Mouse (Mus musculus) cerebral cortex, adult 2 months (tissue): Measurements from ENCODE around the gene Mapk8ip1.

Source experiments
- WGBS: fragments of 180-500 bp; shearing (Covaris S2); methylation state at CpG from one replicate; pipeline ENCODE4 v1.1.7; 2018; 5-methylcytosine and 5-hydroxymethylcytosine counted together

The Mapk8ip1 gene

GRCm38 (mm10) chr2:92373437-92373813 lies 27.6 kb downstream of the Mapk8ip1 start:
- 72% methylated on average over 11 of the region's 11 CpGs for WGBS

DNA sequence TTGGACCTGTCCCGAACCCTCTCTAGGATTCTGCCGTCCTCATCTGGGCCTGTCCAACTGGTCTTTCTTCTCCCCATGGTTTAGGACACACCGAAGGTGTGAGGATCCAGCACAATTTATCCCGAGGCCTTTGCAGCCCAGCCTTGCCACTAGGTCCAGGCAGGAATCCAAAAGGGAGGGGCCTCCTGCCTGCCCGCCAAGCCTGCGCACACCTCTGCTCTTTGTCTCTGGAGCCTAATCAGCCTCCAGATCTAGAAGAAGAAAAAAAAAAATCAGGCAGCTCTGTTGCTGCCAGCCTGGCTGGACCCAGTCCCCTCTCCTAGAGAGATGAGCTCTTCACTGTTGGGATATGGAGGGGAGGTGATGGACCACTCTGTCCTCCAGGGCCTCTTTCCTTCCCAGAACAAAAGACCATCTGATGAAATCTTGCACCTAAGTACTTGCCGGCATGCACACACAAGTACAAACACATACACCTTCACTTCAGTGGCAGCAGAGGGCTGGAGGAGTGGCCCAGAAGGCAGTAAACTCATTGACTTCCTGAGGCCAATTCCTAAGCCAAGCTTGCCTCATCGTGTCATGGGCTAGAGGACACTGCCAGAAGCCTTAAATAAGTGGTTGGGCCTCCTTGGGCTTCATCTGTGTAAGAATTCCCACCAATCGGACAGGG lies 28.2 kb downstream of the Mapk8ip1 start:
- WGBS = 62% methylated on average over 9 of the region's 9 CpGs

GRCm38 (mm10) chr2:92371971-92372690 lies 28.9 kb downstream of the Mapk8ip1 start:
- 48% methylated on average over 10 of the region's 10 CpGs for WGBS

- 13% methylated on average over 45 of the region's 45 CpGs for WGBS
Observed at GRCm38 (mm10) chr2:92370821-92371805, 29.9 kb downstream of the Mapk8ip1 start.

DNA sequence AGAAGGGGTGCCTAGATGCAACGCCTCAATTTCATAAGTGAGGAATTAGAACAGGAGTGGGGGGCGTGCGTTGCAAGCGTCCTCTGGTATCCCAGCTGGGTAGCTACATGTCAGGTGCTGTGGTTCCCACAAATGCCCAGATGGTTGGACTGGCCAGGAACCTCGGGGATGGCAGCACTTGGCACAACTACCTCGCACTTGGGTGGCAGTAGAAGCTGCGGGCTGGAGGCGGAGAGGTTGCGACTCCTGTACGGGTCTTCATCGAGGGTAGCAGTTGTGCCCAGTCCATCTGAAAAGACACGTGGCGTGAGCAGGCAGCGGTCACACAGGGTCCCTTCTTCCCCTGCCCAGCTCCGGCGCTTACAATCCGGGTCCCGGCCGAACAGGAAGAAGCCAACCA lies 30.7 kb downstream of the Mapk8ip1 start:
- 20% methylated on average over 19 of the region's 19 CpGs for WGBS

DNA sequence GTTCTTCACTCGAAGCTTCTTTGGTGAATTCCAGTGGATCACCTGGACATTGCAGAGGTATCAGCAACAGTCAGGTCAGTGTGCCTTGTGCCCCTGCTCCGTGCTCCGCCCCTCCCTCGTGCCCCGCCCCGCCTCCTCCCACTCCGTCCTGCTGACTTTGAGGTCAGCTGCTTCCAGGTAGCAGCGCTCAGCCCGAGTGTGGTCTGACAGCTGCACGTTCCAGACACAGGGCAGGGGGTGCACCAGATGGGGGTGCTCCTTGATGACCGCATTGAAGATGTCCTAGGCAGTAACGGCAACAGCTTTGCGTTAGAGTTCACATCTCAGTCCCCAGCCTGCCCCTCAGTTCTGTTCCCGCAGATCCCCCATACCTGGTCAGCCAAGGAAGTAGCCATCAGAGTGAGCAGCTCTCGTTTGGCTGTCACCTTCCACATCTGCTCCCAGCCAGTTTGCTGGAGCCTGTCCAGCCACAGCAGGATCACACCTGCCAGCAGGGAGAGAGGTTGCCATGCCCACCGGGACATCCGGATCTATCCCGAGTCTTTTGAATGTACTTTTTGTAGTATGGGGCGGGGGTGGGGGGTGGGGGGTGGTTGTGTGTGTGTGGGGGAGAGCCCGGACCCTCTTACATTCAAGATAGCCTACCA lies 33.6 kb downstream of the Mapk8ip1 start:
- WGBS = 46% methylated on average over 20 of the region's 20 CpGs

DNA sequence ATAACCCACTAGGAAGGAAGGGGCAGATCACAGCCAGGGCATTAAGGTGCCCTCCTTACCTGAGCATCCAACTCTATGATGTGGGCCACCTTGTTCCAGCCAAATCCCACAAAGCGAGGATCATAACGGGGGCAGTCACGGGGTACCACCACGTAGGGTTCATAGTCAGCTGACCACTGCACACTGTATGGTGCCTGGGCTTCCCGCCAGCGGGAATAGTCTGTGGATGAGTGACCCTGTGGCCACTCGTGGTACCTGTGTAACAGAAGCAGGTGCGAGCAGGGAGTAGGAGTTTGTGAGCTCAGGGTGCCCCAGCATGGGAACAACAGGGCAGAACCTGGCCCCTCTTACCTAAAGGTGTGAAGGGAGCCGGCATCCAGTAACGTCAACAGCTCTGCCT lies 35.5 kb downstream of the Mapk8ip1 start:
- WGBS = 92% methylated on average over 10 of the region's 10 CpGs

DNA sequence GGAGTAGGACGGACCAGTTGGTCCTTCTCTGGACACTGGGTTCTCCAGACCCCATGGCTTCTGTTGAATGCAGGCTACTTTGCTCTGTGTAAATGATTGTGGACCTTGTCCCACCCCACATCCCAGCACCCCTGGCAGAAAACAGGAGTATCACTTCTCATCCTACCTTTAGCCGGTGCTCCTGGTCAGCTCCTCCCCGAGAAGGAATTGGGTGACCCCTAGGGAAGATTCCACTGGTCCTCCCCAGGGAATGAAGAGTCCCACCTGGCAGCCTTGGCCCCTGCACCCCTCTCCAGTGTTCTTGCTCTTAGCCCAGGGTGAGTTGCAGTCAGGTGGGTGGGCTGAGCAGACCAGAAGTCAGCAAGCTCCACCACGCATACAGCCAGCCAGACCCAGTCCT lies 37.0 kb downstream of the Mapk8ip1 start:
- 94% methylated on average over 4 of the region's 4 CpGs for WGBS

- 94% methylated on average over 6 of the region's 6 CpGs for WGBS
Observed at GRCm38 (mm10) chr2:92362571-92363228, 38.4 kb downstream of the Mapk8ip1 start.

- 69% methylated on average over 8 of the region's 8 CpGs for WGBS
Observed at GRCm38 (mm10) chr2:92361795-92362194, 39.3 kb downstream of the Mapk8ip1 start.

DNA sequence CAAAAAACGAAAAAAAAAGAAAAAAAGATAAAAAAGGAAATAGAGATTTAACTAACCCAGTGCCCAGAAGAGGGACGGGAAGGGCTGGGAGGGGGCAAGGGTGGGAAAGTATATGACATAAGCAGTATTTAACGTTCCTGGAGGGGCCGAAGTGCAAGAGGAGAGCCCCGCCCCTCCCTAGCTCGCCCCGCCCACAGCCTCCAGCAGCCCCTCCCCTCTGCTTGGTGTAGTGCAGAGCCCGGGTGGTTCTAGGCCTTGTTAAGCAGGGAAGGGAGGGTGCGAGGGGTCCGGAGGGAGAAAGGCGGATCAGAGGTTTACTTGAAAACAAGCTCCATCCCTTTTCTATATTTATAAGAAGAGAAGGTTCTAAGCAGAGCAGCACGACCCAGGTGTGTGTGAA lies 40.2 kb downstream of the Mapk8ip1 start:
- 46% methylated on average over 12 of the region's 12 CpGs for WGBS

DNA sequence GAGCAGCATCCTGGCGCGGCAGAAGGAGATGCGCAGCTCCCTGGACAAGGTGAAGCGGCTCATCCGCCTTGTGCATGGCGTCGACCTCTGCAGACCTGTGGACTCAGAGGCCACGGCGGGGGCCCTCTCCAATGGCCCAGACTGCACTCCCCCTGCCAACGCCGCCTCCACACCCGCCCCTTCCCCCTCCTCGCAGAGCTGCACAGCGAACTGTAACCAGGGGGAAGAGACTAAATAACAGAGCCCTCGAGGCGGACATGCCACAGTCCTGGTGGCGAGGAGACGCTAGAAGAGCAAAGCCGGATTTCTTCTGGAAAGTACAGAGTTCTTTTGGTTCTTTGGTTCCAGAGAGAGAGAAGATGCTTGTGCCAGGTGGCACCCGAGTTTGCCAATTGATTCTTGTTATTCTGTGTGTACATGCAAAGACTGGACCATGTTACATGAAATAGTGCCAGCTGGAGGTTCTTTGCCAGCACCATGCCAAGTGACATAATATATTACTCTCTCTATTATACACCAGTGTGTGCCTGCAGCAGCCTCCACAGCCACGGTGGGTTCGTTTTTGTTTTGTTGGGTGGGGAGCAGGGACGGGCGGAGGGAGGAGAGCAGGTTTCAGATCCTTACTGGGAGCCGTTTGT lies 40.8 kb downstream of the Mapk8ip1 start:
- 67% methylated on average over 24 of the region's 25 CpGs for WGBS

DNA sequence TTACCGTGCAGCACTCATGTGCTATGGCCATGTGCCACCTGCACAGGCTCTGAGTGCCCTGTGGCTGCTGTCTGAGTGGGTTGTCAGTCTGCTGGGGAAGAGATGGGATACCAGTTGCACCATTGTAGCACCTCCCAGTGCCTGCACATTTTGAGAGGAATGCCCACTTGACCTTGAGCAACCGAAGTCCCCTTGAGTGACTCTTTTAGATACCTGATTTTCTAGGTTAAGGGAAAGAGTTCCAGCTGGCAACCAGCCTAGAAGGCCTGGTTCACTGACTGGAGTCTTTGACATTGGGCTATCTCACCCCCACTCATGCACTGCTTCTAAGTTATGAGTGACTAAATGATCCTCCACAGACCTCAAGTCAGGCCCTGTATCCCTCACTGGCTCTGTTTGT lies 41.8 kb downstream of the Mapk8ip1 start:
- 71% methylated on average over 2 of the region's 2 CpGs for WGBS

DNA sequence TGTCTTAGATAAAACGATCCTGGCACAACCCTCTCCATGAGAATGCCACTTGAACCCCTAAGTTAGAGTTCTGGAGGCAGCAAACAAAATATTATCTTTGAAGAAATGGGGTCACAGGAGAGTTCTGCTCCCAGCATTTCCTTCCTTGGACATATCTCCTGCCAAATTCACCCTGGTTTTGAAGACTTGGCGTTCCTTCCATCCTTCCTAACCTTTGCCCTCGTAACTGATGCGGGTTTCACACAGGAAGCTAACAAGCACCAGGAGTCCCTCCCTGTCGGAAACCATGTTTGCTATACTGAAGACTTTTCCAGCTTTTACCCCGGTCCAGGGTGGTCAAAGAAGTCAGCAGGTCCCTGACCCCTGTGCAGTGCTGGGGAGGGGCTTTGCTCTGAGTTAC lies 46.8 kb downstream of the Mapk8ip1 start:
- 65% methylated on average over 6 of the region's 6 CpGs for WGBS

DNA sequence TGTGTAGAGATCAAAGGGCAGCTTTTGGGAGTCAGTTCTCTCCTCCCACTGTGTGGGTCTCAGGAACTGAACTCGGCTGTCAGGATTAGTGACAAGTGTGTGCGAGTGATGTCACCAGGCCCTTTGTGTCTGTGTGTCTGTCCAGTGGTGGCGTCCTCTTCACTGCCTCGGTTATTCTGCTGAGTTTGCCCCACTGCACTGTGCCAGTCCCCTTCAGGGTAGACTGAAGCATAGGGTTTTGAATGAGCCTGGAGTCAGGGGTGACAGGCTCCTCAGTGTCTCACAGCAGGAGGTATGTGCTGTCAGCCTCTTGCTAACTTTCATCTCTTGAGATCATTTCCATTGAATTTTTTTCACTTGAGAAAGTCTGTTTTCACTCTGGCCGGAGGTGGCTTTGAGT lies 47.7 kb downstream of the Mapk8ip1 start:
- 70% methylated on average over 5 of the region's 5 CpGs for WGBS

DNA sequence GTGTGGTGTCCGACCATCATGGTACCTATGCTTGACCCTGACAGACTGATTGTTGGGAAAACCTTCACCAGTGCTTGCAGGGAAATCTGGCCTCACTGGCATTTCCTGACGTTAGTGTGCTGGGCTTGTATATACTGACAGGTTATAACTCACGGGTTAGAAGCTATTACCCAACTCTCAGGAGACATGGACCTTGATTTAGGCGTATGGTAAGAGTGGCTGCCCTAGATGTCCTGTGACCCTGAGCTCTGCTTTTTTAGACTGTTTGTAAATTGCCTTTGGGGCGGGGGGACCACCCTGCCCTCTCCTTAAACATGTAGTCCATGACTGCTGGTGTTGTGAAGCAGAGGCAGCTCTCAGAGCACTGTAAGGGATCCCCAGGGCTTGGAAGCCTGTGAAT lies 50.4 kb downstream of the Mapk8ip1 start:
- 87% methylated on average over 5 of the region's 5 CpGs for WGBS

DNA sequence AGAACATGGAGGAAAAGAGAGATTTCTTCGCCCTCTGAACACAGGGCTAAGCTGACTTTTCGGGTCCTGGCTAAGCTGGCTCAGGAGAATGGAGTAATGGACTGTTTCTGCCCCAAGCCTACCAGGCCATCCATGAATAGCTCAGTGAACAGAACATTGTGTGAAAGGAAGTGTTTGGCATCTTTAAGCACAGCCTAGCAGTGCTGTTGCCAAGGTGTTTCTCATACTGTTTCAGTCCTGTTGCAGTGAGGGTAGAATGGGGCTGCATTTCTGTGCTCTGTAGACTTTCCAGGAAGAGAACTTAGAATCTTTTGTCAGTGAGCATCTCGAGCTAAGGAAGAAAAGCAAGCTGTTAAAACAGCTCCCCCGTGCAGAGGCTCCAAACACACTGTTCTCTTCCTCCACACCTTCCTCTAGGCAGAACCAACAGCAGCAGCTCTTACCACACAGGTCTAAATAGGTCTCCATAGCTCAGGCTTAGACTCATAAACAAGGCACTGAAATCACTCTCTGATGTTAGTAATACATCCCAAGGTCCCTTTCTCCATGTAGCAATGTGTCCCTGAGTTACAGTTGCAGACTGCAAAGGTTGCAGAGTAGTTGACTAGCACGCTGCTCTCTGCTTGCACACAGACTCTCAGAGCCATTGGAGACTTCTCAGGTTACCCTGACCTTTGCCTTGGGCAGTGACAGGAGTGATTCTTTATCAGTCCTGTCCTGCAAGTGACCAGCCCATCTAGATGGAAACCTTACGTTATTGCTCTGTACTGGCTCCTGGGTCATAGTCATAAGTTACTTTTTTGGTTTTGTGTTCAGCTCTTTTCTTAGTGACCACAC lies 51.3 kb downstream of the Mapk8ip1 start:
- WGBS = 64% methylated on average over 6 of the region's 6 CpGs

DNA sequence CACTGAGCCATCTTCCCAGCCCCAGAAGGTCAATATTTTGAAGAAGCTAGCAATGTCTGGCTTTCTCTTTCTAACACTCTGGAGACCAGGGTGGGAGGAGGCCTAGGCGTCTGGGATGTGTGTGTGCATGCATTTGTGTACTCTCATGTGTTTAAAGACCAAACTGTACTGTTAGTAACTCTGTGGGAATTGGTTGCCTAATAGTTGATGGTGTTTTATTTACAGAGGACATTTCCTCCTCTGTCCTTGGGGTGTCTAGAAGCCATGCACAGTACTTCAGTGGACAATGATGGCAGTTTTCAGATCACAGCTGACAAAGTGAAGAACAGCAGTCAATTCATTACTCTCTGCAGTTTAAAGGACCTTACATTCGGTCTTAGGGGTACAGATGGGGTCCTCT lies 53.9 kb downstream of the Mapk8ip1 start:
- 86% methylated on average over 2 of the region's 2 CpGs for WGBS
